25 mouse cellular contexts compared by ENCODE assay signal in the genomic region with DNA sequence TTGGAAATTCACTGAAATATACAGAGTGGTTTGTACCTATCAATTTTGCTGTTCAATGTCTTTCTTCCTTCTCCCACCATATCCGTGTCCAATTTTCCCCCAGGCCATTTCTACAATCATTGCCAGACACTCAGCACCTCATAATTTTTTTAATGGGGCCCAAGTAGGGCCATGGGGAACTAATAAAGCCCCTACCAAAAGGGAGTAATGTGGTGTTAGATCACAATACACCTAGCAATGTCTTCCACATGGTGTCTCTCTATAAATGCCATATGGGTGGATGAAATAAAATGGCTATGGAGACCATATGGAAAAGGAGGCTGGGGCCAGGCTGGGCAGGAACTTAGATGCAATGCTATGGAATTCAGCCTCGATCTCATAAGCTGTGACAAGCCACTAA.
DNase-seq lines count a peak whose midpoint lies in the region; ATAC-seq and TF ChIP-seq lines count a peak whose summit lies in the region.
"Had no signal": no experiment of that assay in that cellular context is flagged by ENCODE, and none has a peak within 500 bp of the region (broad histone marks: within the 10 kb centered on the region; RNA-seq: fewer than 3 reads in every experiment).

No protein-coding gene starts in this region.

- H3K4me2 ChIP-seq in limb, embryonic 11.5 days (ENCODE audit: low read depth, severe bottlenecking): no peak overlapping the region
- H3K4me2 ChIP-seq in limb, embryonic 12.5 days: no peak overlapping the region
- H3K4me2 ChIP-seq in limb, embryonic 14.5 days (replicated peaks; ENCODE audit: low read depth, low read length, severe bottlenecking): no peak overlapping the region
- no peak overlapping the region for H3K4me2 ChIP-seq in neural tube, embryonic 15.5 days
- no peak overlapping the region for H3K4me2 ChIP-seq in heart, embryonic 12.5 days
- H3K4me2 ChIP-seq: embryonic facial prominence, embryonic 13.5 days; embryonic facial prominence, embryonic 15.5 days; forebrain, embryonic 12.5 days; forebrain, embryonic 15.5 days had no signal

- H3K36me3 ChIP-seq in limb, embryonic 11.5 days (ENCODE audit: control insufficient read depth, insufficient read depth, low read length): no peaks in the 10 kb centered on the region
- no peaks in the 10 kb centered on the region for H3K36me3 ChIP-seq in limb, embryonic 10.5 days
- no peaks in the 10 kb centered on the region for H3K36me3 ChIP-seq in limb, embryonic 12.5 days
- no peaks in the 10 kb centered on the region for H3K36me3 ChIP-seq in limb, embryonic 14.5 days (ENCODE audit: control insufficient read depth, insufficient read depth, low read length)
- H3K36me3 ChIP-seq in neural tube, embryonic 15.5 days: no peaks in the 10 kb centered on the region
- no peaks in the 10 kb centered on the region for H3K36me3 ChIP-seq in heart, embryonic 12.5 days
- H3K36me3 ChIP-seq: embryonic facial prominence, embryonic 13.5 days; embryonic facial prominence, embryonic 15.5 days; forebrain, embryonic 10.5 days; forebrain, embryonic 12.5 days; forebrain, embryonic 15.5 days had no signal

- peak; percentile 70 for ATAC-seq in limb, embryonic 11.5 days (ENCODE audit: insufficient number of reproducible peaks, low FRiP score, low TSS enrichment, low read depth)
- peak; percentile 74 for ATAC-seq in limb, embryonic 12.5 days (ENCODE audit: insufficient number of reproducible peaks, insufficient read depth, low FRiP score, low TSS enrichment, low read depth)
- ATAC-seq in limb, embryonic 14.5 days (ENCODE audit: low FRiP score, low read depth): peak; percentile 80
- no peak for ATAC-seq in neural tube, embryonic 15.5 days (ENCODE audit: low FRiP score)
- no peak for ATAC-seq in heart, embryonic 12.5 days (ENCODE audit: insufficient number of reproducible peaks, low FRiP score)
- ATAC-seq: forebrain, embryonic 15.5 days; forebrain, postnatal 0 days had no signal

- H3K4me1 ChIP-seq in limb, embryonic 11.5 days (ENCODE audit: control insufficient read depth, insufficient read depth, low read length): peaks cover 4% of the 10 kb centered on the region; the same call in 1 of the 2 replicates
- peaks cover 43% of the 10 kb centered on the region for H3K4me1 ChIP-seq in limb, embryonic 10.5 days
- peaks cover 40% of the 10 kb centered on the region for H3K4me1 ChIP-seq in limb, embryonic 12.5 days (replicated peaks)
- peaks cover 22% of the 10 kb centered on the region for H3K4me1 ChIP-seq in limb, embryonic 14.5 days (ENCODE audit: control insufficient read depth, insufficient read depth, low read length)
- no peaks in the 10 kb centered on the region for H3K4me1 ChIP-seq in neural tube, embryonic 15.5 days
- H3K4me1 ChIP-seq in heart, embryonic 12.5 days (replicated peaks): peaks cover 21% of the 10 kb centered on the region
- H3K4me1 ChIP-seq: forebrain, embryonic 12.5 days; forebrain, embryonic 15.5 days had no signal

- DNase-seq in limb, embryonic 11.5 days (ENCODE audit: low spot score): peak; percentile 52
- DNase-seq in limb, embryonic 10.5 days (ENCODE audit: low spot score): no peak
- DNase-seq in forelimb bud, embryonic 11.5 days (ENCODE audit: low read depth, low spot score): peak; percentile 78
- peak; percentile 53 for DNase-seq in limb, embryonic 14.5 days (ENCODE audit: low spot score)
- DNase-seq in gastrocnemius, postnatal 25 days: no peak
- DNase-seq: adrenal gland, adult 2 months; adrenal gland, postnatal 10 days; adrenal gland, postnatal 25 days; cerebellum, adult 11 months; cerebellum, adult 18-20 months; cerebellum, adult 8-10 months; cerebellum, adult 9-11 months; cerebellum, postnatal 14 days; cerebellum, postnatal 36 days; embryo, embryonic 11 days; forebrain, postnatal 0 days had no signal

- no peak overlapping the region for H3K27ac ChIP-seq in limb, embryonic 11.5 days (replicated peaks; ENCODE audit: low read depth, low read length)
- no peak overlapping the region for H3K27ac ChIP-seq in limb, embryonic 10.5 days
- no peak overlapping the region for H3K27ac ChIP-seq in limb, embryonic 12.5 days
- H3K27ac ChIP-seq in limb, embryonic 14.5 days (replicated peaks; ENCODE audit: low read depth, low read length): no peak overlapping the region
- H3K27ac ChIP-seq in neural tube, embryonic 15.5 days (replicated peaks): no peak overlapping the region
- no peak overlapping the region for H3K27ac ChIP-seq in heart, embryonic 12.5 days (ENCODE audit: poor library complexity, severe bottlenecking)
- H3K27ac ChIP-seq: embryonic facial prominence, embryonic 13.5 days; embryonic facial prominence, embryonic 15.5 days; forebrain, embryonic 10.5 days; forebrain, embryonic 12.5 days; forebrain, embryonic 15.5 days had no signal

- H3K9ac ChIP-seq in limb, embryonic 11.5 days (ENCODE audit: low read length): no peak overlapping the region
- H3K9ac ChIP-seq in limb, embryonic 12.5 days (replicated peaks): no peak overlapping the region
- no peak overlapping the region for H3K9ac ChIP-seq in limb, embryonic 14.5 days (ENCODE audit: low read depth, low read length, severe bottlenecking)
- no peak overlapping the region for H3K9ac ChIP-seq in neural tube, embryonic 15.5 days (replicated peaks)
- H3K9ac ChIP-seq in heart, embryonic 12.5 days: no peak overlapping the region
- H3K9ac ChIP-seq: embryonic facial prominence, embryonic 13.5 days; embryonic facial prominence, embryonic 15.5 days; forebrain, embryonic 12.5 days; forebrain, embryonic 15.5 days; forebrain, postnatal 0 days had no signal

- WGBS in limb, embryonic 11.5 days: 30% methylated on average over 2 of the region's 2 CpGs
- WGBS in limb, embryonic 10.5 days: 25% methylated on average over 2 of the region's 2 CpGs
- WGBS in limb, embryonic 12.5 days: 11% methylated on average over 2 of the region's 2 CpGs
- 14% methylated on average over 2 of the region's 2 CpGs for WGBS in limb, embryonic 14.5 days
- 55% methylated on average over 2 of the region's 2 CpGs for WGBS in neural tube, embryonic 15.5 days
- WGBS in heart, embryonic 12.5 days: 64% methylated on average over 2 of the region's 2 CpGs

- no peaks in the 10 kb centered on the region for H3K27me3 ChIP-seq in limb, embryonic 11.5 days (ENCODE audit: control insufficient read depth, insufficient read depth, low read length)
- peaks cover 18% of the 10 kb centered on the region; the same call in 1 of the 2 replicates for H3K27me3 ChIP-seq in limb, embryonic 10.5 days (ENCODE audit: low read depth, poor library complexity, severe bottlenecking)
- H3K27me3 ChIP-seq in limb, embryonic 12.5 days: no peaks in the 10 kb centered on the region
- no peaks in the 10 kb centered on the region for H3K27me3 ChIP-seq in limb, embryonic 14.5 days (ENCODE audit: control insufficient read depth, insufficient read depth, low read length)
- H3K27me3 ChIP-seq in neural tube, embryonic 15.5 days (replicated peaks): no peaks in the 10 kb centered on the region
- no peaks in the 10 kb centered on the region for H3K27me3 ChIP-seq in heart, embryonic 12.5 days (replicated peaks)
- H3K27me3 ChIP-seq: embryonic facial prominence, embryonic 15.5 days had no signal

- H3K4me3 ChIP-seq in limb, embryonic 11.5 days (ENCODE audit: low read depth, low read length): no peak overlapping the region
- H3K4me3 ChIP-seq in limb, embryonic 10.5 days: no peak overlapping the region
- no peak overlapping the region for H3K4me3 ChIP-seq in limb, embryonic 12.5 days (replicated peaks)
- H3K4me3 ChIP-seq in limb, embryonic 14.5 days (replicated peaks; ENCODE audit: low read length): no peak overlapping the region
- no peak overlapping the region for H3K4me3 ChIP-seq in neural tube, embryonic 15.5 days (replicated peaks)
- H3K4me3 ChIP-seq in heart, embryonic 12.5 days: no peak overlapping the region
- H3K4me3 ChIP-seq: embryonic facial prominence, embryonic 13.5 days; embryonic facial prominence, embryonic 15.5 days; erythroblast, embryonic 14.5 days; forebrain, embryonic 10.5 days; forebrain, embryonic 12.5 days; forebrain, embryonic 15.5 days had no signal

- TF ChIP-seq POLR2A in limb, embryonic 14.5 days (IDR thresholded peaks at IDR 0.05; ENCODE audit: borderline replicate concordance, extremely low read depth, insufficient read depth, insufficient read length): no peak

- no peaks in the 10 kb centered on the region for H3K9me3 ChIP-seq in limb, embryonic 11.5 days (ENCODE audit: control insufficient read depth, low read length)
- no peaks in the 10 kb centered on the region for H3K9me3 ChIP-seq in limb, embryonic 10.5 days (replicated peaks)
- H3K9me3 ChIP-seq in limb, embryonic 12.5 days: no peaks in the 10 kb centered on the region
- H3K9me3 ChIP-seq in limb, embryonic 14.5 days (ENCODE audit: control insufficient read depth, low read length): no peaks in the 10 kb centered on the region
- H3K9me3 ChIP-seq in neural tube, embryonic 15.5 days (replicated peaks): no peaks in the 10 kb centered on the region
- no peaks in the 10 kb centered on the region for H3K9me3 ChIP-seq in heart, embryonic 12.5 days (replicated peaks)
- H3K9me3 ChIP-seq: embryonic facial prominence, embryonic 13.5 days; embryonic facial prominence, embryonic 15.5 days; forebrain, embryonic 10.5 days; forebrain, embryonic 12.5 days; forebrain, embryonic 15.5 days had no signal

Comparison
In these comparisons a context has a peak if more than half of its experiments do, and no peak if none do; other contexts are left out.
1. DNase-seq: peak in limb, embryonic 11.5 days (single experiment), forelimb bud, embryonic 11.5 days (single experiment) and limb, embryonic 14.5 days (single experiment); none in limb, embryonic 10.5 days (single experiment) and gastrocnemius, postnatal 25 days (single experiment).
2. ATAC-seq: peak in limb, embryonic 11.5 days (single experiment), limb, embryonic 12.5 days (single experiment) and limb, embryonic 14.5 days (single experiment); none in neural tube, embryonic 15.5 days (single experiment) and heart, embryonic 12.5 days (single experiment).